Mouse (Mus musculus) liver, postnatal 0 days (tissue): ENCODE measurements around the gene Khdrbs2. TPM values are rescaled to one million over a fixed set of nuclear protein-coding genes. Genes with fewer than 3 reads are reported as not detected.

Source experiments
- ATAC-seq: fragments of 200-750 bp; cut with Nextera tagmentation; 2 replicates; pipeline ENCODE4 v1.8.0; 2017; ENCODE audit warnings: mild to moderate bottlenecking, moderate library complexity
- DNase-seq: peaks from one replicate; pipeline ENCODE4 v3.0.0-alpha.2; 2016
- H3K27ac ChIP-seq: fragments of 300-500 bp; sonication (generic); 2 replicates; pipeline ENCODE4 v1.5.1; 2014; ENCODE audit warnings: antibody characterized with exemption, moderate library complexity, mild to moderate bottlenecking, low read depth
- H3K27me3 ChIP-seq: fragments of 300-500 bp; sonication (generic); 2 replicates; pipeline ENCODE4 v1.6.1; 2014; ENCODE audit warnings: low read length, control low read depth, mixed read lengths; ENCODE audit not compliant: insufficient read depth
- H3K36me3 ChIP-seq: fragments of 300-500 bp; sonication (generic); replicated peaks from 2 replicates; pipeline ENCODE4 v1.6.1; 2014; ENCODE audit warnings: mild to moderate bottlenecking, control low read depth, low read length, moderate library complexity, mixed read lengths; ENCODE audit not compliant: insufficient read depth
- H3K4me1 ChIP-seq: fragments of 300-500 bp; sonication (generic); 2 replicates; pipeline ENCODE4 v1.6.1; 2014; ENCODE audit warnings: antibody characterized with exemption, mild to moderate bottlenecking, control low read depth; ENCODE audit not compliant: insufficient read depth
- H3K4me2 ChIP-seq: fragments of 300-500 bp; sonication (generic); 2 replicates; pipeline ENCODE4 v1.6.1; 2014; ENCODE audit warnings: low read depth, mild to moderate bottlenecking, low read length, moderate library complexity, mixed read lengths
- H3K4me3 ChIP-seq: fragments of 300-500 bp; sonication (generic); 2 replicates; pipeline ENCODE4 v1.5.1; 2014; ENCODE audit warnings: low read depth, low read length
- H3K9ac ChIP-seq: fragments of 300-500 bp; sonication (generic); replicated peaks from 2 replicates; pipeline ENCODE4 v1.6.1; 2014; ENCODE audit warnings: mild to moderate bottlenecking, moderate library complexity
- H3K9me3 ChIP-seq: fragments of 300-500 bp; sonication (generic); 2 replicates; pipeline ENCODE4 v1.6.1; 2016; ENCODE audit warnings: mild to moderate bottlenecking, control low read depth, low read length, mixed read lengths
- CTCF ChIP-seq: sonication (generic); IDR thresholded peaks from 2 replicates; pipeline ENCODE4 v1.5.1; 2016; ENCODE audit warnings: antibody characterized with exemption, low read depth
- EP300 ChIP-seq: IDR thresholded peaks from 2 replicates; pipeline ENCODE4 v1.6.1; 2016; ENCODE audit warnings: antibody characterized with exemption, low read depth, mild to moderate bottlenecking
- WGBS: fragments of 180-500 bp; shearing (Covaris S2); extraction: QIAGEN DNeasy Blood & Tissue Kit; methylation state at CpG from one replicate; pipeline ENCODE4 v1.1.7; 2014; ENCODE audit not compliant: insufficient replicate concordance; 5-methylcytosine and 5-hydroxymethylcytosine counted together
- polyA plus RNA-seq: library from polyadenylated mRNA; unstranded; fragments of >200 nt; fragmentation: Nextera tagmentation; extraction: Ambion mirVana; gene quantifications from 2 replicates; pipeline ENCODE4 v1.2.1, GENCODE M21; 2015

Gene Khdrbs2
- polyA plus RNA-seq, 1 experiment from 2014 or later, result not detected

DNA sequence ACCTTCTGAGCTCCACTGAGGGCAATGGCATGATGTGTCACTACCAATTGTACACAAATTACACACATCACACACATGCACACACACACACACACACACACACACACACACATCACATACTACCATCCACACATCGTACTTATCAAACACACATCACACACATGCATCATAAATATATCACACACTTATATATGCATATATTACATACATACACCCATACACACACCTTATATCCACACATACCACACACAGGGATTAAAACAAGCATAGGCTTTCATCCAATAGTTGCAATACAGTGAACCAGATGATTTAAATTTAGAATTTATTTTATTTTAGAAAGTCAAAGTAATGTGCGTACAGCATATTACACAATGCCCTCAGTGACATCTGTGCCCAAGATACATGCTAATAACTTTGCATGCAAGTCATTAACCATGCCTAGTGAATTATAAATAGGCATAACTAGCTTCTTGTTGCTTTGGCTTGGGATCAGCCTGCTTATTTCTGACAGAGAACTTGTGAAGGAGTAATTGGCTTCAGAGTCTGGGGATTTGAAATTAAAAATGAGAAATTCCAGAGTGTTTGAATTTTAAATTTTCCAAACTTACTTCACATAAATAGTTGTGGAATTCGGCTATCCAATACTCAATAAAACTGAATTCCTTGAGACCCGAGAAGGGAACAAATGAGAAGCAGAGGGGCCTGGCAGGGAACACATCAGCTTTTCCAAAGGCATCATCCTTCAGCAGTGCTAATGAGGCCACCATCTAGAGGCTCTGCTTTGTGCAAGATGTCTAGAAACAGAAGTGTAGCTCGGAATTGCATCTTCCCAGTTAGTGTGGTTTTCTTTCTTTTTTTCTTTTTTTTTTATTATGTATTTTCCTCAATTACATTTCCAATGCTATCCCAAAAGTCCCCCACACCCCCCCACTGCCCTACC, 460.2 kb downstream of the Khdrbs2 start:
- Histone ChIP-seq H3K9ac (no peak overlapping the region), H3K4me3 (no peak overlapping the region), H3K4me2 (no peak overlapping the region), H3K27me3 (no peaks in the 10 kb centered on the region), H3K36me3 (no peaks in the 10 kb centered on the region), H3K9me3 (no peaks in the 10 kb centered on the region), H3K27ac (no peak overlapping the region), H3K4me1 (no peaks in the 10 kb centered on the region)
- DNase-seq, result no peak
- WGBS, result 74% methylated on average over 5 of the region's 5 CpGs
- ATAC-seq, result no peak
- TF ChIP-seq CTCF, result no peak
- TF ChIP-seq EP300, result no peak

DNA sequence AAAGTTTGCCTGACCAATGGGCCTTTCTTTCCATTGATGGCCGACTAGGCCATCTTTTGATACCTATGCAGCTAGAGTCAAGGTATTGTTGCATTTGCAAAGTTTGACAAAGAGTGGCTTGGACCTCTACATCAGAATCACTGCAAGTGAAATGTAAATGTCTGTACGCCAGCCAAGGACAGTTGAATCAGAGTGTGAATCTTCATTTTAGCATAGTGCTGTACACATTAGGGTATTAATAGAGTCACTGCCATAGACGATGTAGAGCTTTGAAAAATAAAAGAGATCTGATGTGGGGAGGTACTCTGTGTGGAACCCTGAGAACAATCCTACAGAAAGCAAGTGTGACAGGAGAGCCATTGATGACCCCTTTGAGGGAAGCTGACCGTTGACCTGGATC, 460.9 kb downstream of the Khdrbs2 start:
- TF ChIP-seq EP300 (no peak), CTCF (no peak)
- WGBS, result 76% methylated on average over 4 of the region's 4 CpGs
- Histone ChIP-seq H3K36me3 (no peaks in the 10 kb centered on the region), H3K9ac (no peak overlapping the region), H3K9me3 (no peaks in the 10 kb centered on the region), H3K4me2 (no peak overlapping the region), H3K4me3 (no peak overlapping the region), H3K27me3 (no peaks in the 10 kb centered on the region), H3K4me1 (no peaks in the 10 kb centered on the region), H3K27ac (no peak overlapping the region)
- ATAC-seq (no peak), DNase-seq (no peak)

DNA sequence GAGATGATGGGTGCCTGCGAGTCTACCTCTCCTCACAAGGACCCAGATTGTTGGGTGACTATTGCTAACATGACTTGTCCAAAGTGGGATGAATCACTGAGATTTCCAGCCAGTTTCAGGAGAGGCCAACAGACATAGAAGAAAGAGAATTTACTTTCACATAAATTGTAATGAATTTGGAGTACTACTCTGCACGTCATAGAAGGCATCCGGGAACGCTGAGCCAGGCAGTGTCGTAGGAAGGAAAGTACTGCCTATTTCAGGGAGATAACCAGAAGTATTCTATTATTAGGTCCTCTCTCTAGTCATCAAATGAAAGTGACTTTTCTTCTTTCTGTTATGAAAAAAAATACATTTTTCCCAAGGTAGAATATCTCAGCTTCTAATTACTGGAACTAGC, 466.6 kb downstream of the Khdrbs2 start:
- WGBS, result 87% methylated on average over 5 of the region's 5 CpGs
- ATAC-seq (no peak), DNase-seq (no peak)
- H3K4me1 ChIP-seq, result no peaks in the 10 kb centered on the region
- no peaks in the 10 kb centered on the region for H3K36me3 ChIP-seq
- no peak overlapping the region for H3K4me3 ChIP-seq
- no peak overlapping the region for H3K9ac ChIP-seq
- H3K27ac ChIP-seq, result no peak overlapping the region
- TF ChIP-seq EP300 (no peak), CTCF (no peak)
- no peaks in the 10 kb centered on the region for H3K27me3 ChIP-seq
- no peak overlapping the region for H3K4me2 ChIP-seq
- H3K9me3 ChIP-seq, result no peaks in the 10 kb centered on the region

DNA sequence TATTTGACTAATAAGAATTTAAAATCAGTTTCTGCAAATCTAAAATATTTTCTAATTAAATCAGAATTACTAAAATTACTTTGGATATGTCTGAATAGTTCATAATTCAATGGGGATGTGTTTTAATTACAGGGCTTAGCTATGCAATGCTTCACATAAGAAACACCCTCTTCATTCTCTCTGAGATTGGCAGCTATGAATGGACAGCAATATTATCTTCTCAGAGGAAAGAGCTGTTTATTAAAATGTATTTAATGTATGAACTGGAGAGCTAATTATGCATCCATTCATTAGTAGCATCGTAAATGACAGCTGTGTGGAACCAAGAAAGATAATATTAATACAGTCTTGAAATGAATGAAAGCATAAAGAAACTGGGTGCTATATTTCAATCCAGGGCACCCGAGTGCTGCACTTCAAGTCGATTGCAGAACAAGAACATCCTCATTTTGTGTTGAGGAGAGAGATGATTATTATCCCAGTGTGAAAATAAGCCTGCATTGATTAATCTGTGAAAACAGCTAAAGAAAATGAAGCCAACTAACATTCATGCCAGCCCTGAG, 477.2 kb downstream of the Khdrbs2 start:
- no peak for DNase-seq
- Histone ChIP-seq H3K4me2 (no peak overlapping the region), H3K4me1 (no peaks in the 10 kb centered on the region), H3K4me3 (no peak overlapping the region), H3K36me3 (no peaks in the 10 kb centered on the region), H3K27ac (no peak overlapping the region), H3K9me3 (no peaks in the 10 kb centered on the region), H3K27me3 (no peaks in the 10 kb centered on the region), H3K9ac (no peak overlapping the region)
- 65% methylated on average over 3 of the region's 3 CpGs for WGBS
- TF ChIP-seq EP300 (no peak), CTCF (no peak)
- no peak for ATAC-seq

GRCm38 (mm10) chr1:32693806-32694205, 521.3 kb downstream of the Khdrbs2 start:
- TF ChIP-seq EP300, result no peak
- no peak for TF ChIP-seq CTCF
- H3K27ac ChIP-seq, result no peak overlapping the region
- H3K4me3 ChIP-seq, result no peak overlapping the region
- no peaks in the 10 kb centered on the region for H3K4me1 ChIP-seq
- no peaks in the 10 kb centered on the region for H3K9me3 ChIP-seq
- no peak for DNase-seq
- no peak overlapping the region for H3K9ac ChIP-seq
- H3K36me3 ChIP-seq, result no peaks in the 10 kb centered on the region
- H3K4me2 ChIP-seq, result no peak overlapping the region
- 64% methylated on average over 9 of the region's 9 CpGs for WGBS
- no peak for ATAC-seq
- H3K27me3 ChIP-seq, result no peaks in the 10 kb centered on the region

GRCm38 (mm10) chr1:32700132-32700531, 527.6 kb downstream of the Khdrbs2 start:
- H3K27me3 ChIP-seq, result no peaks in the 10 kb centered on the region
- no peak overlapping the region for H3K9ac ChIP-seq
- no peak for DNase-seq
- H3K4me3 ChIP-seq, result no peak overlapping the region
- no peaks in the 10 kb centered on the region for H3K36me3 ChIP-seq
- no peaks in the 10 kb centered on the region for H3K4me1 ChIP-seq
- ATAC-seq, result no peak
- TF ChIP-seq CTCF (no peak), EP300 (no peak)
- no peak overlapping the region for H3K27ac ChIP-seq
- H3K9me3 ChIP-seq, result no peaks in the 10 kb centered on the region; the same call in 1 of the 2 replicates
- no peak overlapping the region for H3K4me2 ChIP-seq
- 84% methylated on average over 4 of the region's 4 CpGs for WGBS
